In genomic region chr1:183210115-183210514, GRCm38 (mm10) we compare ENCODE assay signal across 25 mouse cellular contexts. TPM values are rescaled to one million over a fixed set of nuclear protein-coding genes. Genes with fewer than 3 reads are reported as not detected.
DNase-seq lines count a peak whose midpoint lies in the region; ATAC-seq and TF ChIP-seq lines count a peak whose summit lies in the region.
"Had no signal": no experiment of that assay in that cellular context is flagged by ENCODE, and none has a peak within 500 bp of the region (broad histone marks: within the 10 kb centered on the region; RNA-seq: fewer than 3 reads in every experiment).

No protein-coding gene starts in this region.

- H3K4me1 ChIP-seq in lung, postnatal 0 days (ENCODE audit: insufficient read depth, low read depth, low read length) = no peaks in the 10 kb centered on the region
- no peaks in the 10 kb centered on the region for H3K4me1 ChIP-seq in stomach, postnatal 0 days (replicated peaks; ENCODE audit: control insufficient read depth, insufficient read depth)
- H3K4me1 ChIP-seq: embryonic facial prominence, embryonic 12.5 days had no signal

- no peak overlapping the region for H3K4me3 ChIP-seq in lung, postnatal 0 days (ENCODE audit: low read depth, low read length)
- H3K4me3 ChIP-seq in stomach, postnatal 0 days (ENCODE audit: low read depth, low read length) = no peak overlapping the region
- H3K4me3 ChIP-seq: embryonic facial prominence, embryonic 10.5 days; embryonic facial prominence, embryonic 12.5 days; forebrain, embryonic 13.5 days; forebrain, embryonic 15.5 days had no signal

- TF ChIP-seq CTCF in lung, postnatal 0 days (IDR thresholded peaks at IDR 0.05) = no peak
- no peak for TF ChIP-seq CTCF in stomach, postnatal 0 days (IDR thresholded peaks at IDR 0.05; ENCODE audit: low read depth)

- no peak overlapping the region for H3K9ac ChIP-seq in lung, postnatal 0 days (replicated peaks; ENCODE audit: low read depth)
- H3K9ac ChIP-seq in stomach, postnatal 0 days (ENCODE audit: low read length) = no peak overlapping the region
- H3K9ac ChIP-seq: embryonic facial prominence, embryonic 12.5 days; forebrain, embryonic 13.5 days; forebrain, embryonic 15.5 days; forebrain, postnatal 0 days had no signal

- TF ChIP-seq EP300 in lung, postnatal 0 days (IDR thresholded peaks at IDR 0.05) = no peak
- TF ChIP-seq EP300 in stomach, postnatal 0 days (optimal IDR thresholded peaks at IDR 0.05) = no peak

- no peaks in the 10 kb centered on the region for H3K9me3 ChIP-seq in lung, postnatal 0 days (ENCODE audit: low read length)
- H3K9me3 ChIP-seq in stomach, postnatal 0 days (ENCODE audit: control insufficient read depth, low read length) = no peaks in the 10 kb centered on the region
- H3K9me3 ChIP-seq: embryonic facial prominence, embryonic 10.5 days; embryonic facial prominence, embryonic 12.5 days; forebrain, embryonic 13.5 days; forebrain, embryonic 15.5 days; G1E had no signal

- no peak overlapping the region for H3K4me2 ChIP-seq in lung, postnatal 0 days (replicated peaks; ENCODE audit: low read depth, low read length)
- H3K4me2 ChIP-seq in stomach, postnatal 0 days (replicated peaks; ENCODE audit: low read depth) = no peak overlapping the region
- H3K4me2 ChIP-seq: embryonic facial prominence, embryonic 12.5 days; forebrain, embryonic 13.5 days; forebrain, embryonic 15.5 days had no signal

- 86% methylated on average over 8 of the region's 8 CpGs for WGBS in lung, postnatal 0 days
- 87% methylated on average over 8 of the region's 8 CpGs for WGBS in stomach, postnatal 0 days

- peak; percentile 32; the same call in 1 of the 2 replicates for ATAC-seq in lung, postnatal 0 days
- peak; percentile 75; the same call in 1 of the 2 replicates for ATAC-seq in stomach, postnatal 0 days (ENCODE audit: low FRiP score, low TSS enrichment)
- ATAC-seq: activated CD4-positive, CD25-positive, alpha-beta regulatory T cell, adult 4 months; CD4-positive, CD25-positive, alpha-beta regulatory T cell, adult 4 months; forebrain, embryonic 13.5 days; forebrain, embryonic 15.5 days; forebrain, postnatal 0 days; Patski had no signal

- no peak overlapping the region for H3K27ac ChIP-seq in lung, postnatal 0 days (ENCODE audit: low read length)
- no peak overlapping the region for H3K27ac ChIP-seq in stomach, postnatal 0 days (replicated peaks)
- H3K27ac ChIP-seq: embryonic facial prominence, embryonic 10.5 days; embryonic facial prominence, embryonic 12.5 days; forebrain, embryonic 13.5 days; forebrain, embryonic 15.5 days had no signal

- H3K27me3 ChIP-seq in lung, postnatal 0 days (replicated peaks; ENCODE audit: insufficient read depth, low read length) = no peaks in the 10 kb centered on the region
- no peaks in the 10 kb centered on the region for H3K27me3 ChIP-seq in stomach, postnatal 0 days (ENCODE audit: control insufficient read depth, insufficient read depth, low read length)
- H3K27me3 ChIP-seq: CH12.LX; embryonic facial prominence, embryonic 12.5 days; forebrain, embryonic 13.5 days; forebrain, embryonic 15.5 days; Patski had no signal

- no peak for DNase-seq in lung, postnatal 0 days (ENCODE audit: low spot score)
- DNase-seq in lung, postnatal 4 days = no peak
- DNase-seq in R1 (ENCODE audit: low read depth, low spot score) (peak; percentile 10), ZHBTc4 (ENCODE audit: low read depth, low spot score) (peak; percentile 12)
- no peak for DNase-seq in stomach, postnatal 0 days (ENCODE audit: low spot score)
- no peak for DNase-seq in B cell, adult 2 months
- DNase-seq in spleen, adult 12 weeks (ENCODE audit: low spot score) = no peak
- DNase-seq: adrenal gland, adult 8-10 months; adrenal gland, postnatal 14 days; adrenal gland, postnatal 36 days; cerebellum, adult 11 months; cerebellum, adult 18-20 months; cerebellum, adult 8-10 months; cerebellum, postnatal 10 days; cerebellum, postnatal 25 days; forebrain, postnatal 0 days had no signal

- H3K36me3 ChIP-seq in lung, postnatal 0 days (ENCODE audit: insufficient read depth, low read length) = no peaks in the 10 kb centered on the region
- no peaks in the 10 kb centered on the region for H3K36me3 ChIP-seq in stomach, postnatal 0 days (ENCODE audit: control insufficient read depth, insufficient read depth, low read length)
- H3K36me3 ChIP-seq: embryonic facial prominence, embryonic 12.5 days; forebrain, embryonic 15.5 days had no signal

RNA-seq across cellular contexts. Expression of gene Disp1, which starts 11.2 kb away (rescaled TPM):
- polyA plus RNA-seq in lung, postnatal 0 days (2015; fragmentation: Nextera tagmentation; extraction: Ambion mirVana) = 3.5 and 4.0 TPM in 2 replicates
- 5.9 and 6.3 TPM in 2 replicates for polyA plus RNA-seq in stomach, postnatal 0 days (2015; fragmentation: Nextera tagmentation; extraction: Ambion mirVana)

Comparison
In these comparisons a context has a peak if more than half of its experiments do, and no peak if none do; other contexts are left out.
1. DNase-seq: peak in R1 (single experiment) and ZHBTc4 (single experiment); none in lung, postnatal 0 days (single experiment), lung, postnatal 4 days (0 of 2), stomach, postnatal 0 days (single experiment), B cell, adult 2 months (0 of 2) and spleen, adult 12 weeks (single experiment).